Mouse (Mus musculus): ENCODE data around the gene Psd4.

- TF ChIP-seq CTCF (IDR thresholded peaks at IDR 0.05; ENCODE audit: borderline replicate concordance, extremely low read depth, insufficient read depth, insufficient read length) (no peak), POLR2A (IDR thresholded peaks at IDR 0.05; ENCODE audit: borderline replicate concordance, extremely low read depth, insufficient read depth, insufficient read length, poor library complexity, severe bottlenecking) (no peak)
Observed at GRCm38 (mm10) chr2:24366214-24366975, 985 bp upstream of the Psd4 start.

All from brain, embryonic 14.5 days (tissue).